Mouse (Mus musculus): Measurements from ENCODE around the gene Nudt2.

Gene Nudt2

GRCm38 (mm10) chr4:41464345-41465286, at the start of gene Nudt2, which contains the start of gene Kif24:
Gene Nudt2, plus strand, starts transcription at chr4:41465151.
Gene Kif24, minus strand, starts transcription at chr4:41464887.
- peak; percentile 97 to 98 for DNase-seq

DNA sequence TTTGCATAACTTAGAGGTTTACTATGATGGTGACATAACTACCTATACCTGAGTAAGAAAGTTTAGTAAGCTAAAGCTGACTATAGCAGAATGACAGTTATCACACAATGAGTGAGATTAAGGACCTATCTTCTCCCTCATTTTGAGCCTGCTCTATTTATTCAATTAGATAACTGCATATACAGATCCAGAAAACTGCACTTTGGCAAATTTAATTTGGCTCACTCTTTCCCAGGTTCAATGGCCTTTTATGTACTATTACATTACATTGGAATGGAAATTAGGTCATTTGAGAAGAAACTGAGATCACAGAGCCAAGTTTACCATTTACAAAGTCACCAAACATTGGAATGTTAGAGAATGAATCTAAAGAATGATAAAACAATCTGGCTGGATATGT, 48.0 kb upstream of the Nudt2 start:
- no peak for DNase-seq

DNA sequence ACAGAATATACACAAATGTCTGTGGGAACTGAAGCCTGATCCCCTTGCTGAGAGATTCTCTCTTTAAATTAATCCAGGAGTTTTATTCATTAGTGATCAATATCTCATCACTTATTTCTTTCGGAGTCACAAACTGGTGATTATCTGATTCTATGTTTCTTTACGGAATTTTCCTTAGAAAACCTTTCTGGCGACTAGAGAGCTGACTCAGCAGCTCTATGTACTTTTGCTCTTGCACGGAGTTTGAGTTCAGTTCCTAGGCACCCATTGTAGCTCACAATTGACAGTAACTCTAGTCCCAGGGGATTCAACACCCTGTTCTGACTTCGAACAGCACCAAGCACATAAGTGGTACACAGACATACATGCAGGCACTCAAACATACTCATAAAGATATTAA, 26.0 kb upstream of the Nudt2 start:
- no peak for DNase-seq

DNA sequence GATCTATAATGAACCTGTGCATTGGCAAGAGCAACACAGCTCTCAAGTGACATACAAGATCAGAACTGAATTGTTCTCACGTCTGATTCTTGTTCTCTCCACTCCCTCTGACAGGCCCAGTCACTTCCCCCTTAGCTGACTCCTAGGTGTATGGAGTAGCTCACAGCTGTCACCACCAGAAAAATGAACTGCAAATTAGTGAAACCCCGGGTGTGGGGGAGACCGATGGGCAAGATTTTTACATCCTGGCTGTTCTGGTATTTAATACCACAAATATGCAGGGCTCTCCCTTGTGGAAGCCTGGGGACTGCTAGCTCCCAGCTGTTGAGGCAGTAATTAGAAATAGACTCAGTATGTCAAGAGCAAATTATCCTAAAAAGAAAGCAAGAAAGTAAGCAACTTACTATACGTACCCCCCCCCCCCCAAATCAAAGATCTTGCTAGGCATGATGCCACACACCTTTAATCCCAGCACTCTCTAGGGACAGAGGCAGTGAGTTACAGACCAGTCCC, 22.1 kb upstream of the Nudt2 start:
- no peak for DNase-seq

GRCm38 (mm10) chr4:41447595-41447994, 17.4 kb upstream of the Nudt2 start:
- DNase-seq, result no peak

GRCm38 (mm10) chr4:41460690-41461089, 4.3 kb upstream of the Nudt2 start:
- DNase-seq, result no peak

- DNase-seq, result peak in 1 of 2 experiments; percentile 33
These were observed 1.8 kb upstream of the Nudt2 start for GRCm38 (mm10) chr4:41463051-41463738.

- no peak for DNase-seq
These were observed 325 bp downstream of the Nudt2 start for GRCm38 (mm10) chr4:41465287-41465665.

- DNase-seq, result no peak
These were observed 3.6 kb downstream of the Nudt2 start for GRCm38 (mm10) chr4:41468396-41469080.

DNA sequence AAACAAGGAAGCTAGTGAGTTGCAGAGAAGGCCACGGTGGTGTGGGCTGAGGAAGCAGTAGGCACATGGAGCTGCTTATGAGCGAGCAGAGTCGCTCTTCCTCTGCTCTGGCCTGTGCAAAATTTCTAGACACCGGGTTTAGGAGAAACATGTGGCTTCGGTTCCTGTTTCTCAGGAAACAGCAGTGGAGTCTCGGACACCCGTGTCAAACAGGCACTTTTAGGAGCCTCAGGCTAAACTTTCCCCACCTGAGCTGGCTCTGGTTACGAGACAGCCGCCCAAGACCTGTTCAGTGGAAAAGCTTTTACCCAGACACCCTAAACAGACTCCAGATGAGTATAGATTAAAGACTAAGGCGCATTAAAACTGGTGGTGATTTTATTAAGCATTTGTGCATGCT, 4.2 kb downstream of the Nudt2 start:
- DNase-seq, result no peak

- DNase-seq, result no peak
These were observed 5.2 kb downstream of the Nudt2 start for GRCm38 (mm10) chr4:41470051-41470683.

DNA sequence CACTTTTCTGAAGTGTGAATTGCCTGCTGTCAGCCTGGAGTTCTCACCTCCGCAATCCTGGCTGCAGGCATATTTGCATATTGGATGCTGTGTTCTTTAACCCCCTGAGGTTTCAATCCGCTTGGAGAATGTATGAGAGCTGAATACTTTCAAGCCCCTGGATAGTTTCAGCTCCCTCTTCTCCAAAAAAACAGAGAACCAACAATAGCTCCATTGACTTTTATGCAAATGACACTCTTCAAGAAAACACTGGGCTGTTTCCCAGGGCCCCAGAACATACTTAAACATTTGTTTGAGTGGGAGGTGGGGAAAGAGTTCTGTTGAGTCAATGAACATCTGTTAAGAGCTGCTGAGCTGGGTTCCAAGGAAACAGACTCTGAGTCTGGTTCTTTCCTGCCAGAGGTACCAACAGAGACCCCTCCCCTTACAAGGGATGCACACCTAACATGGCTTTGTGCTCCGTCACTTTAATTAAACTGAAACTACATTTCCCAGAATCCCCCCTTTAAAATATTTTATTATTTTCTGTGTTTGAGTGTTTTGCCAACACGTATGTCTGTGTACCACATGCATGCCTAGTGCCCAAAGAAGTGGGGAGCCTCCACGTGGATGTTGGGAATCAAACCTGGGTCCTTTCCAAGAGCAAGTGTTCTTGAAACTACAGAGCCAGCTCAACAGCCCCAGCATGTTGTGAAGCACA, 5.9 kb downstream of the Nudt2 start:
- no peak for DNase-seq

DNA sequence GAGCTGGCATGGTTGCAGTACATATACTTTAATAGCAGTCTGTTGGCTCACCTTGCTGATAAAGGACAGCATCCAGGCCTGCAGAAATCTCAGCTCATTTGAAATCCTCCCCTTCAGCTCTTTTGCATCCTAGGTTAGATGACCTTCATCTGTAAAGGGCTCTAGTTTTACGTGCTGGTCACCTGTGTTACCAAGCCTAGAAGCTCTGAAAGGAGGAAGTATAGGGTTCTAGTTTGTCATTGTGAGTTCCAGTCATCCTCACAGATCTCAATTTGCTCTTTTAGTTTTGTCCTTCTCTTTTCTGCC, 6.4 kb downstream of the Nudt2 start:
- DNase-seq, result no peak

GRCm38 (mm10) chr4:41477648-41478160, 12.8 kb downstream of the Nudt2 start:
- DNase-seq, result no peak

DNA sequence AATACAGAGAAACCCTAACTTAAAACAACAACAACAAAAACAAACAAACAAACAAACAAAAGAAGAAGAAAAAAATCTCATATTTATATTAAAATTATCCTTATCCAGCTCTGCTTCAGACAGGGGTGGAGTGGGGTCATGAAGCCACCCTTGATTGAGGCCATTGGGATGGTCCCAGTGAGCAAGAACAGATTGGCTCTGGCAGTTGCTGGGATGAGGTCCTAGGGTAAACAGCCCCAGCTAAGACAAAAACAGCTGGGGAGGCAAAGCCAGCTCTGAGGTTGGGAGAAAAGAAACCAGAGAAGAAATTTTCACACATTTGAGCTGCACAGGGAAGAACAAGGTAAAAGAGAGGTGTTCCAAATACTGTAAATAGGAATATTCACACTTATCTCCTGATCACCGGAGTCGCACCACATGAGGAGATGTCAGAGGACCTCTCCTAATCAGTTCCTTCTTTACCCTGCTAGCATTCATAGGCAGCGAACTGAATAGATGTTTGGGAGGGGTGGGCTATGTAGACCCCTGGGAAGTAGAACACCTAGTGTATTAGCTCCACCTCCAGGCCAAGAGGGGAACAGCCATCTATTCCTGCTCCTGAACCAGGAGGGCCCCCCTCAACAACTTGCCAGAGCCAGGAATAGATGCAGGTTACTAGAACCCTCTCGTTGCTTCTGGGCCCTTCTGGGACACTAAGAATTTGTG, 14.0 kb downstream of the Nudt2 start:
- no peak for DNase-seq

DNA sequence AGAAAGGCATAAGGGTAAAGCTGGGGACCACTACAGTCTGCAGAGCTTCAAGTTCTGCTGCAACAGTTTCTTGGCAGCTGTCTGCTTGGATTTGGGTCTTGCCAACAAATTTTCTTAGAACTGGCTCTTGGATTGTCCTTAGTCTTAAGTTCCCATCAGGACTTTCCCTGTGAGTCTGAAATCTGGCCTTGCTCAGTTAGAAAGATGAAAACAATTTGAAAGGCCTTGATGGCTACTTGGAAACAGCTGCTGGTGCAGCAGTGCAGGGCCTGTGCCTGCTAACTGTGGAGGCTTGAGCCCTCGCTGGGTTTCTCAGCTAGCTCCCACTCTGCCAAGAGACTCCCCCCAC, 14.5 kb downstream of the Nudt2 start:
- no peak for DNase-seq

DNA sequence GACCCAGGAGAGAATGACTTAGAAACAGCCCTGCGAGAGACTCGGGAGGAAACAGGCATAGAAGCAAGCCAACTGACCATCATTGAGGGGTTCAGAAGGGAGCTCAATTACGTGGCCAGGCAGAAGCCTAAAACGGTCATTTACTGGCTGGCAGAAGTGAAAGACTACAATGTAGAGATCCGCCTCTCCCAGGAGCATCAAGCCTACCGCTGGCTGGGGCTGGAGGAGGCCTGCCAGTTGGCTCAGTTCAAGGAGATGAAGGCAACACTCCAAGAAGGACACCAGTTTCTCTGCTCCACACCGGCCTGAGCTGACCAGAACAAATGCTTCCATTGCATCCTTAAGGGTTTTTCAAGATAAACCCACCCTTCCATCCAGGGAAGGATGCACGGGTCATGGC, 15.3 kb downstream of the Nudt2 start:
- DNase-seq, result no peak

GRCm38 (mm10) chr4:41481601-41482017, 16.7 kb downstream of the Nudt2 start:
- DNase-seq, result no peak

GRCm38 (mm10) chr4:41492951-41493350, 28.0 kb downstream of the Nudt2 start:
- no peak for DNase-seq

GRCm38 (mm10) chr4:41493464-41494116, 28.6 kb downstream of the Nudt2 start:
- no peak for DNase-seq

GRCm38 (mm10) chr4:41494378-41494777, 29.4 kb downstream of the Nudt2 start:
- DNase-seq, result no peak
